Mouse (Mus musculus) urinary bladder, postnatal 36 days (tissue): ENCODE data around the gene Fam151a.
A peak's percentile ranks its signal among the peaks of the same experiment; 100 is the strongest.
"Not testable (repeated sequence)": the region's sequence is repeated elsewhere in the genome, so short reads cannot be mapped to it uniquely, and the experiment has no call there.

Experiments used
- DNase-seq, 2 experiments: peaks; one replicate each; pipeline ENCODE4 v3.0.0; 2022; ENCODE audit warnings: low spot score in 2 of 2, mixed read lengths in 1 of 2

Gene Fam151a

DNA sequence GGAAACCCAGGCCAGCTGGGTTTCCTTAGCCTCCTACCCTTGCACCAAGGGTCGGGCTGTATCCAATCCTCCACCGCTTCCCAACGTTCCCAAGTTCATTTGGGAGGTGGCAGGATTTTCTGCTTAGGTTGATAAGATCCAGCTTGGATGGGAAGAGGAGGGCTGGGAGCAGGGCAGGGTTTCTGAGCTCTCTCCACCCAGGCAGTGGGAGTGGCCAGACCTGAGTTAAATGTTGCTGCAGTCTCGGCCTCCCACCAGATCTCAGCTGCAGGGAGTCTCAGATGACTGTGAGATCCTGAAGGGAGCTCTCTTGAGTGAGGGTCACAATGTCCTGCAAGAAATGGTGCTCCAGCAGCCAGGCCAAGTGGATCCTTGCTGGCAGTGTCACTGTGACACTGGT lies at the start of gene Fam151a:
Fam151a (plus strand) TSS at position 254 of the 400 bp plus-strand sequence.
- DNase-seq, result no peak

DNA sequence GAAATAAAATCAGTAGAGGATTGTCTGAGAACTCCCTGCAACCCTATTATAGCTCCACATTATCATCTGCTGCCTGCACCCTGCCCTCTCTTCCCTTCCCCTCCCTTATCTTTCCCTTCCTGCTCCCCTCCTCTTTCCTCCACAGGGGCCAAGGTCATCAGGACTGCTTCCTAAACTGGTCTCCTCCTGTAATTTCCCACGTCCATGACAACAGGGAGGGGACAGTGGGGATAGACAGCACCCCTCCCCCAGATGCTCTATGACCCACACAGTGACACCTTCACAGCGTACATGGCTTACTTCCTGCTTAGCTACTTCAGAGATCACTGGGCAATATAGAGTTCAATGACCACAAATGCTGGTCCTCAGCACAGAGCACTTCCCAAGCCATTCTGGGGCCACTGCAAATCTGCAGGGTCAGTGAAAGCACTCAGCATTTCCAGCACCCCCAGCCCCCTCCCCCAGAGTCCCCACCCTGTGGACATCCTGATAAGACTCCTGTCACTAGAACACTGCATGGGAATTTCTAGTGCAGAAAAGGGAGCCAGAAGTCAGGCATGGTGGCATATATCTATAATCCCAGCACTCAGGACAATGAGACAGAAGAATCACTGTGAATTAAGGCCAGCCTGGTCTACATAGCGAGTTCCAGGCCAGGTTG lies 44.9 kb upstream of the Fam151a start:
- no peak for DNase-seq

DNA sequence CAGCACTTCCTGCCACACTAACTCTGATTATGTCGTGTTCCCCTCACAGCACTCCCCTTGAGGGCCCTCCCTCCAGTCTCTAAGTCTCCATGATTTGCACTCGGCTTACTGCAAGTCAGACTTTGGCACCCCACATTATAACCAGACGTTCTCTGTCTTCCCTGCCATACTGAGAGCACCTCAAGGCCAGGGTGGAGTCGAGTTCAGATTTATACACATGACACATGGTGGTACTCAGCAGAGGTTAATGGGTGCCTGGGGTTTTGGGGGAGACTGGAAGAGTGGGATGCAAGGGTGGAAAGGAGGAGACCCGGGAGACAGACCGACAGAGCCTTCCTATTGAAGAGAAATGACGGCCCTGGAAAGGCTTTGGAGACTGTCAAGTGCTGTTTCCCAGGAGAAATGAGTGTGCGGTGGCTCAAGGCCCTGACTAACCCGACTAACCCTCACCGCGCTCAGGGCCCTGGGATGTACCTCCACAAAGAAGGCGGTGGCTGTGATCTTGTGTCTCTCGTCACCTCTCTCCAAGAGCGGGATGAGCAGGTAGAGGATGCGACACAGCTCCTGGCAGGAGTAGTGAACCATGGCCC lies 39.8 kb upstream of the Fam151a start:
- no peak for DNase-seq

DNA sequence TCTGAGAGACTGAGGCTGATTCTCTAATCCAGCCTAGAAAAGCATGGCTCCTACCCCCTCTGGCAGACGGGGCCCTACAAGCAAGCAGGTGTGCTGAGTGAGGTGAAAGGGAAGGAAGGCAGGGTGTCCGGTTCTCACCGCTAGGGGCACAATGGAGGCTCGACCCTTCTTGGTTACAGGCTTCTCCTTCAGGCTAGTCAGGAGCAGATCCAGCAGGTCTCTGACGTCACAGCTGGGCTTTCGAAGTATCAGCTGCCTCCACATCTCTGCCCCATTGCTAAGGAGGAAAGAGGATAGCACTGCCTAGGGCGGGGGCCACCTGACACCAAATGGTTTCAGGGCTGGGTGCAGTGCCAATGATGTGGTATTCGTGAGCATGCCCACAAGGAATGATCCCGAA lies 33.7 kb upstream of the Fam151a start:
- DNase-seq, result no peak

DNA sequence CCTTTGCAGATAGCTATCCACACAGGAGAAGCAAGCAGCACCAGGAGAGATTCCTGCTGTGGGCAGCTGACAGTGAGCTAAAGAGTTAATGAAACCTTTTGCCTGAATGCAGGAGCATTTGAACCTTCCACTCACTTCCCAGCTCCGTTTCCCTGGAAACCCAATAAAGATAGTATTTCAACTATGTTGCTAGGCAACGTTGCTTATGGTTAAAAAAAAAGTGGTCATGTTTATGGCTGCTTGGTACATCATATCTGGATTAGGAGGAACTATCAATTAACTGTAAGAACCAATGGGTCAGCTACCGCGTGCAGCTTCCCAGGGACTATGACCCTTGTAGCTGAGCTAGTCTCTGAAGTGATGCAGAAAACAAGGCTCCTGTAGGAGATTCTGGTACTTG lies 32.9 kb upstream of the Fam151a start:
- DNase-seq, result no peak

DNA sequence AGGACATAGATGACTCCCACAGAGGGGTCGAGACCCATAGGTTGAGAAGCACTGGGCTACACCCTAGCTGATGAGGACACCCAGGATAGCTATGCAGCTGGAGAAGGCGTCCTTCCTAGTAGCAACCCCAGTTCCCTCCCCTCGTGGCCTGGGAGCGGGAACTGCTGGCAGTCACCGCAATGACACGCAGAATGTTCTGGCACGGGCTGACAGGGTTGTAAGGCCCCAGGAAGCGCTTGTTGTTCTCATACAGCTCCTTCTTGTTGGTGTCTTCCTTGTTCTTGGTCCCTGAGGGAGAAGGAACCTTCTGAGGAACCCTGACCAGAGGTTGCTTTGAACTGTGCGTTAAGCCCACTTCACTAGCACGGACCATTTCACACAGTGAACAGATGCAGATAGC lies 29.7 kb upstream of the Fam151a start:
- DNase-seq, result no peak

DNA sequence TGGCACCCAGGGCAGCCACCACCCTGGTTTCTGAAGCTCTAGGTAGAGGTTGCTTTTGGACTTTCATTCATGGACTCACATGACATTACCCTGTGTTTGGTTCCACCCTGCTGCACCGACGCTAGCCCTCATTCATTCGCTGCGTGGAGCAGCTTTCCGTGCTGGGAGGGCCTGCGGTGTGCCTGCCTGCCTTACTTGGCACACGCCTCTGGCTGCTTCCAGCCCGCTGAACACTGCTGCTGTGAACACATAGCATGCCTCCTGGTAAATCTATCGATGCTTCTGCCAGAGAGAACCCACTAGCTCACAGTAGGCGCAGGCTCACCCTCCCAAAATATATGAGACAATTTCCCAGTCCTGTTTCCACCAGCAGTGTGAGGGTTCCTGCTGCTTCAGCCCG lies 29.3 kb upstream of the Fam151a start:
- no peak for DNase-seq

DNA sequence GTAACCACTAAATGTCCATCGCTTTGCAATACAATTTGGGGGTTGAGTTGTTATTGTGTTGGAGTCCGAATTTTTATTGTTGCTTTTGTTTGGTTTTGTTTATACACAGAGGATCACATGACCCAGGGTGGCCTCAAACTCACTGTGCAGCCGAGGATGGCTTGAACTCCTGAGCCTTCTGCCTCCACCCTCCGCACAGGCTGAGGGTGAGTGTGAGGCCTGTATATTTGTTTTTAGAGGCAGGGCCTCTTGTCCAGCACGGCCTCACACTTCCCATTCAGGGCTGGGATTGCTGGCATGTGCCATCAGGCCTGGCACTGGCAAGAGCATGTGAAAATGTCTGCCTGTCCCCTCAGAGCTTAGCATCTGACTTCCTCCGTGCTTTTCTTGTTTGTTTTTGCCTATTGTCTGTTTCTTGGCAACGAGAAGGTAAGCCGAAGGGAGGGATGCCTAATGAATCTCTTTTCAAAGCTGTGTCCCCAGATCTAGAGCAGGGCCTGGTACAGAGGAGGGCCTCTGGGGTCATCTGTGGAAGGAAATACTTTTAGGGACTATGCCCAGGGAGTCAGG lies 28.5 kb upstream of the Fam151a start:
- no peak for DNase-seq

DNA sequence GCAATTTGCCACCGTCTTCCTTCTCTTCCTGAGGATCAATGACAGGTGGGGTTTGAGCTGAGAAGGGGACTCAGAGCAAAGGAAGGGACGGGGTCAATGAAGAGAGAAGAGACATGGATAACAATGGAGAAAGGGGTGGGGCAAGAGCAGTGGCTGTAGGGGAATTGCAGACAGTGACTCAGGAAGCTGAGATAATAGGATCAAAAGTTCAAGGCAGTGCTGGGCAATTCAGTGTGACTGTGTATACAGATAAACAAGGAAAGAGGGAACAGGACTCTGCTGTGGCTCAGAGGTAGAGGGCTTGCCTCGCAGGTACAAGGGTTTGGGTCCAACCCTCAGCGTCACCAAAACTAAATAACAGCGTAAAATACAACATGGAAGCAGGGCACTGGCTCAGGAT lies 25.7 kb upstream of the Fam151a start:
- no peak for DNase-seq

DNA sequence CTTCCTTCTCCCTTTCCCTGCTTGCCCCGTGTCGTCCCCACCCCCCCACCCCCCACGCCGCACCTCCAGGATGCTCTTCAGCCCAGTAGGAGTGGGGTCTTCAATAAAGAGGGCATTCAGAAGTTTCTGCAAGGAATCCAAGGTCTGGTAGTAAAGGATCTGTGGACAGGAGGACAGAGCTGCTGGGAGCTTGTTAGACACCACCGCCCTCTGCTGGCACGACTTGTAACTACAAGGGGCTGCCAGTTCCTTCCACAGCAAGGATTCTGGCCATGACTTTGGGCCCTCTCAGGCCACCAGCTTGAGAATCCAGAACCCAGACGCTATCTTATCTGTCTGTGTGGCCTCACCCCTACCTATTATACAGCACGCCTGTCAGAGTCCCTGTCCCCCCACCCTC lies 25.3 kb upstream of the Fam151a start:
- DNase-seq, result peak; percentile 70 to 76

DNA sequence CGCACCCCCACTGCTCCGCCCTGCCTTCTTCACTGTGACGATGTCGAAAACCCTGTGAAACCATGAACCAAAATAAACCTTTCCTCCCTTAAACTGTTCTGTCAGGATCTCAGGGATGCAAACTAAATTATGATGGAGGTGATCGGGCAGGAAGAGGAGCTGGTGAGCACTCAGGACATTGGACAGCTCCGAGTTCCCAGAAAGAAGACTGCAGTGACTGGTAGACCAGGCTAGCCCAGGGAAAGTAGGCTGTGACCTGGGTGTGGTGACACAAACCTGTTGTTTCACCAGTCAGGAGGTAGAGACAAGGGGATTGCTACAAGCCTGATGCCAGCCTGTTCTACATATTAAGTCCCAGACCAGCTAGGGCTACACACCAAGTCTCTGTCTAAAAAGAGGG lies 20.1 kb upstream of the Fam151a start:
- DNase-seq, result no peak

DNA sequence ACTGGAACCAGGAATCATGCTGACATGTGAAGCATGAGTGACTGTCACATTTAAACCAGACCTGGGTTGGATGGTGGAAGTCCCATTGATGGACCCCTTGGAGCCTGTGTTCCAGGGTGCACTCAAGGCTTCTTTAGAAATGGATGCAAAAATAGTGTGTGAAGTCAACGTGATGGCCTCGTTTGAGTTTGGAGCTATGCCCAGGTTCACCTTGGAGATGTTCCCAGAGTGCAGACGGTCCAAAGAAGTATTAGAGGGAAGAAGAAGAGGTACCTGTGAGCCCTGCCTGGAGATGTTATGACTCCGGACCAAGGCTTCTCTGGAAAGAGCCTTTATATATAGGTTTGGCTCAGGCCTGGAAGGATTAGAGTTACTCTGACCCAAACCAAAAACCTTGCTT lies 13.1 kb upstream of the Fam151a start:
- DNase-seq, result no peak

DNA sequence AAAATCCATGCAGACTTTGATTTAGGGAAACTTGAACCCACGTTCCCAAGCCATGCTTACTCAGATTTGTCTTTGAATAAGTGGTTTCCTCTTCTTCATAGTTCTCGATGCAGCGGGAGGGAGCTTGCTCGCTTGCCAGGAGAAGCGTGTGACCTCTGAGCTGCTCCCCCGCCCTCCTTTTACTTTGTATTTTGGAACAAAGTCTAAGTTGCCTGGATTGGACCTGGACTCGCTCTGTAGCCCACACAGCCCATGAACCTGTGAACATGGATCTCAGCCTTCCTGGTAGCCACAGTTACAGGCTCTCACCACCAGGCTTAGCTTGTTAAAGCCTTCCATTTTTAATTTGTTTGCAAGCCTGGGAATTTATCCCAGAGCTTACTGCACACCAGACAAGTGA lies 2.9 kb upstream of the Fam151a start, which contains the start of gene Mroh7:
Mroh7 (minus strand) TSS at position 112 of the 400 bp plus-strand sequence.
- DNase-seq, result no peak

DNA sequence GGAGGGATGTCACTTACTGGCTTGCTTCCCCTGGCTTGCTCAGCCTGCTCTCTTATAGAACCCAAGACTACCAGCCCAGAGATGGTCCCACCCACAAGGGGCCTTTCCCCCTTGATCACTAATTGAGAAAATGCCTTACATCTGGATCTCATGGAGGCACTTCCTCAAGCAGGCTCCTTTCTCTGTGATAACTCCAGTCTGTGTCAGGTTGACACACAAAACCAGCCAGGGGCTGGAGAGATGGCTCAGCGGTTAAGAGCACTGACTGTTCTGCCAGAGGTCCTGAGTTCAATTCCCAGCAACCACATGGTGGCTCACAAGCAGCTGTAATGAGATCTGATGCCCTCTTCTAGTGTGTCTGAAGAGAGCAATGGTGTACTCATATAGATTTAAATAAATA lies 3.2 kb downstream of the Fam151a start:
- not testable (repeated sequence) for DNase-seq

DNA sequence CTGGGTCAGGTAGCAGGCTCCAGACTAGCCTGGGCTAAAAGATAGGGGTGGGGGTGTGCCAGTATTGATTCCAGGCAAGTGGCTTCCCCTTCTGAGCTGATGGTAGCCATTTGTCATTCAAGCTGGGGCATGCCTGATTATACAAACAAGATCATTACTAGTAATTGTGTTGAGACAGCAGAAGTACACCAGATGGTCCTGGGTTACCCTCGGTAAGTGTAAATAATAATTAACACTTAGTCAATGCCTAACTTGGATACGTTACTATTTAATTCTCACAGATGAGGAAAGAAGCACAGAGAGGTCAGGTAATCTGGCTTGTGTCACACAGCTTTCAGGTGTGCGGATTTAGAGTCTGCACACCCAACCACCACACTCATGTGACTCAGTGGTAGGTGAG lies 4.2 kb downstream of the Fam151a start:
- no peak for DNase-seq

DNA sequence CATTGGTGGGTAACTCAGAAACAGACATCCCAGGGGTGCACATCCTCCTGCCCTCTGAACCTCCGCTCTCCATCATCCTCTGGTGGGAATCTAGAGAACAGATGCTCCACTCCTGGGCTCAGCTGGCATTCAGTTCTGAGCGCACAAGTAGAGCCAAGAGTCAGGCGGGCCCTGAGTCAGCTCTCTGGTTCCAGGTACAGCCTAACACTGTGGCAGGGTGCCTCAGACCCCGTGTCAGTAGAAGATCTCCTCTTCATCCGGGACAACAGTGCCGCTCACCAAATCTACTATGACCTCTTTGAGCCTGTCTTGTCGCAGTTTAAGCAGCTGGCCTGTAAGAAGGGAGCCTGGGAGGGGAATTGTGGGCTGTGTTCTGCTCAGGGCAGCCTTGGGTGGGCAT lies 12.2 kb downstream of the Fam151a start:
- DNase-seq, result peak in 1 of 2 experiments; percentile 44

DNA sequence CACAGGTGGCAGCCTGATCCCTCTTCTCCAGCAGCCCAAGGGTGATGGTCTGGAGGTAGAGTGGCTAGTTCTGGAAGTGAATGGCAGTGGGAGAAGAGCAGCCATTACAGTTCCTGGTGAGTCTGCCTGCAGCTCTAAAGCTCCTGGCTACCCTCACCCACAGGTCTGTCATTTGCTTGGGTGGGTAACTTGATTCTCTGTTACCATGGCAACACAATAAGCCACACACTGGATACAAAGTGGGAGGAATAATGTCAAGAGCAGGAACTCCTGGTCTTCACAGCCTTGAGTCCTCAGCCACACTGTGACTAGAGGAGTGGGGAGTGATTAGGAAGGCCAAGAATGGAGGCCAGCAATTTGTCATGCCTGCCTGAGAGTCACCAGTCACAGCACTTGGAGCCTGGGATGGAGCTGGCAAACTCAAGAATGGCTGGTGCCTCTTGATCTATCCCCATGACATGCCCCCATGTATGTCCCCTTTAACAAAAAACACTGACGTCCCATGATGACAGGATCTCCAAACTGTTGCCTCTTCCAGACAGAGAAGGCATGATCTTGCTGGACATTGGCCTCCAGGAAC lies 13.4 kb downstream of the Fam151a start:
- DNase-seq, result no peak

DNA sequence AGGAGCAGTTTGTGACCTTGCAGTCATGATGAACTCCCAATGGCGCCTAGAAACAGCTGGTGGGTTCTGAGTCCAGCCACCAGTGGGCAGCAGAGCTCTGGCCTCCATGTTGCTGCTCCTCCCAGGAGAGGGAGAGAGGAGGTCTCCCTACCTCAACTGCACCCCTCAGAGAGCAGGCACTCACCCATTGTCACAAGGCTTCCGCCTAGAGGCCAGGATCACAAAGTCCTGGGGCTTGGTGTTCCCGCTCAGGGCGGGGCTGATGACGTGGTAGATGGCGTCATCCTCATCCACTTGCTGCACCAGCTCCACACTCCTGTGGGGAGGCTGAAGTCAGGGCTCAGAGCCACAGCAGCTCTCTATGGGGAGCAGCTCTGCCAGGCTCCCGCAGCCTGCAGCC lies 16.0 kb downstream of the Fam151a start:
- peak; percentile 23 to 49 for DNase-seq

DNA sequence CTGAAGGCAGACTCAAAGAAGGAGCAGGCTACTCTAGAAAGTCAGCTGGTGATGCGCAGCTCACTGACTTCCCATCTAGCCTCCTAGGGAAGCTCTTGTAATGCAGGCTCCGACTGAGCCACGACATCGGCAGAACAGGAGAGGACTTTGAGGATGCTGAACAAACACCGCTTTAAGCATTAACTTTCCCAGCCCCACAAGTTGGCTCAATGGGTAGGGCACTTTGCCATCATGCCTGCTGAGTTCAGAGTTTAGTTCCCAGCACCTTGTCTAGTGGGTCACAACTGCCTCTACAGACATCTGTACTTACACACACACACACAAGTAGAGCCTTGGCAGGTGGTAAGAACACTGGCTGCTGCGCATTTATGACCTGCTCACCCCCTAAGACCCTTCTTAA lies 18.0 kb downstream of the Fam151a start:
- no peak for DNase-seq

DNA sequence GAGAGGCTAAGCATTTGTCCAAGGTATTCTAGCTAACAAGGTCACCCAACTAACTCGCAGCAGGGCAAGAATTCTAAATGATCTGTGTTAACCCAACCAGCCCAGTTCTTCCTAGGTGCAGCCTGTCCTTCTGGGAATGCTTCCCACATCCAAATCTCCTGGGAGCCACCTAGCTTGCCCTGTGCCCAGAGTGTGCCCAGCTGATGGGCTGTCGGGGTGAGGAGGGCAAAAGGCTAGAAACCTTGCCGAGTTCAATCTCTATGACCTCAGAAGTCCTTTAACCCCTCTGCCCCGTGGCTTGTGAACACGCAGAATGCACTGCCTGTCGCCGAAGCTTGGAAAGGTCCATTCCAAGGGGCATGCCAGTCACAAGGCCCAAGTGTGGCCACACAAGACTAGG lies 30.5 kb downstream of the Fam151a start:
- DNase-seq, result no peak

DNA sequence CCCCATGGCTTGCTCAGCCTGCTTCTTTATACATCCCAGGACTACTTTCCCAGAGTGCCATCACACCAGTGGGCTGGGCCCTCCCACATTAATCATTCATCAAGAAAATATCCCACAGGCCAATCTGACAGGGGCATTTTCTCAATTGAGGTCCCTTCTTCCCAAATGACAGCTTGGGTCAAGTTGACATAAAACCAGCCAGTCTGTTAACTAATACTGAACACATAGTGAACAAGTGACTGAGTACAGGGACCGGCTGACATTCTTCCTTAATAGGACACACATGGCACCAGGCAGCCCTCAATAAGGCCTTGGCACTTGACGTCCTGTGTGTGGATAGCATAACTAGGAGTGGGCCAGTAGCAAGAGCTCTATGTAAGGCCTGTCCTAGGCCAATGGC lies 35.6 kb downstream of the Fam151a start:
- no peak for DNase-seq

DNA sequence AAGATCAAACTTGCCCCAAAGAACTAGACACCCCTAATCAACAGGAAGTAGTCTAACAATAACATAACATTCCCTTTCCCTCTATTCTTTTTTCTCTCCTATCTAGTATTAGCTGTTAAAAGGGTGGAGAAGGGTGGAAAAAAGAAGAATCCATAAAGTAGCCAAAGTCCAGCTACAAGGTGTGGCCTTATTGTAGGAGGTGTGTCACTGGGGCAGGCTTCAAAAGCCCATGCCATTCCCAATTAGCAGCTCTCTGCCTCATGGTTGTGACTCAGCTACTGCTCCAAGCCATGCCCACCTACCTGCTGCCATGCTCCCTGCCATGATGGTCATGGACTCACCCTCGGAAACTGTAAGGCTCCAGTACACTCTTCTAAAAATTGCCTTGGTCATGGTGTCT lies 38.9 kb downstream of the Fam151a start:
- DNase-seq, result no peak

DNA sequence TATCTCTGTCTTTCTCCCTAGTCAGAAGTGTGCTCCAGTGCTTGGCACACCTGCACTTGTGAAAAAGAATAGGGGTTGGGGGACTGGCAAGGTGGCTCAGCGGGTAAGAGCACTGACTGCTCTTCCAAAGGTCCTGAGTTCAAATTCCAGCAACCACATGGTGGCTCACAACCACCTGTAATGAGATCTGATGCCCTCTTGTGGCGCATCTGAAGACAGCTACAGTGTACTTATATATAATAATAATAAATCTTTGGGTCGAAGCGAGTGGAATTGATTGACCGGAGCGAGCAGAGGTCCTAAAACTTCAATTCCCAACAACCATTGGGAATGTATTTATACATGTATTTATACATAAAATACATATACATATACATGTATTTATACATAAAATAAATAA lies 42.1 kb downstream of the Fam151a start:
- DNase-seq, result not testable (repeated sequence)
